Mouse (Mus musculus) thymus, postnatal 36 days (tissue): ENCODE measurements around the gene Gmpr2.

Source experiments
- DNase-seq, 2 experiments: peaks; one replicate each; pipeline ENCODE4 v3.0.0; 2022; ENCODE audit warnings: mixed read lengths in 2 of 2

The Gmpr2 gene

DNA sequence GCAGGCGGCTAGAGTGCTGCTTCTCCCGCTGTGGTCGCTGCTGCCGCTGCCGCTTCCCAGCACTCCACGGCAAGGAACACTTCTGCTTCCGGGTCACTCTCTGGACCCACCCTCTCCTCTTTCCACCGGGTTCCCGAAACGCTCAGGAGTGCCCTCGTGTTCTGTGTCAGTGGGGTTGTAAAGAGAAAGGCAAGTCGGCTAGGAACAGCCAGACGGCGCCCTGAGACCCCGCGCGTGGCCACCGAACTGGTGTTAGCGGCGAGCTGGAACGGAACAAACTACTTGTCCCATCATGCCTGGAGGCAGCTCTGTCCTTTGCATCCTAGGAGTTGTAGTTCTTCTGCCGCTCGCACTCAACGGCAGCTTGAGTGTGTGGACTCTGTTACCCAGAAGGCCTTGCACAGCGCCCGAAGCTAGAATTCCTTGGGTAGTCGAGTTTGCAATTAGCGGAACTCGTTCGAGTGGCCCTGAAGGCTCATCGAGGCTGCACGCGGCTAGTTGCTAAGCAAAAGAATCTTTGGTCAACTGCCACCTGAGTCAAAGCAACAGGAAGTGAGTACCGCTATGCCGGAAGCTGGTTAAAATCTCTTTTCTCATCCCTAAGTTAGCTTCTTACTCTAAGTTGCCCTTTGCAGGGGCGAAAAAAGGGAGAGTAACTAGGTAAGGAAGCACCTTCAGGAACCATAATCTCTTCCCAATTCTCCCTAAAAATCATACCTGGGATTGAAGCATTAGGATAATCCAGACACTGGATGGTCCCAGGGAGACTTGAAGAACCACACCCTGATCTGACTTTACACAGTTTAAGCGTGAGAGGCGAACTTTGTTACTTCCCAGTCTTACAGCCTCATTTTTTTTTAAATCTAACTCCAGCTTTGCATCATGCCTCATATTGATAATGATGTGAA is at the start of gene Gmpr2, which contains the start of gene Nedd8:
Gene Gmpr2 (plus strand): TSS at position 109 of the 908 bp plus-strand sequence.
Gene Nedd8 (minus strand): TSS at position 292 of the 908 bp plus-strand sequence.
- peak; percentile 86 to 88 for DNase-seq

DNA sequence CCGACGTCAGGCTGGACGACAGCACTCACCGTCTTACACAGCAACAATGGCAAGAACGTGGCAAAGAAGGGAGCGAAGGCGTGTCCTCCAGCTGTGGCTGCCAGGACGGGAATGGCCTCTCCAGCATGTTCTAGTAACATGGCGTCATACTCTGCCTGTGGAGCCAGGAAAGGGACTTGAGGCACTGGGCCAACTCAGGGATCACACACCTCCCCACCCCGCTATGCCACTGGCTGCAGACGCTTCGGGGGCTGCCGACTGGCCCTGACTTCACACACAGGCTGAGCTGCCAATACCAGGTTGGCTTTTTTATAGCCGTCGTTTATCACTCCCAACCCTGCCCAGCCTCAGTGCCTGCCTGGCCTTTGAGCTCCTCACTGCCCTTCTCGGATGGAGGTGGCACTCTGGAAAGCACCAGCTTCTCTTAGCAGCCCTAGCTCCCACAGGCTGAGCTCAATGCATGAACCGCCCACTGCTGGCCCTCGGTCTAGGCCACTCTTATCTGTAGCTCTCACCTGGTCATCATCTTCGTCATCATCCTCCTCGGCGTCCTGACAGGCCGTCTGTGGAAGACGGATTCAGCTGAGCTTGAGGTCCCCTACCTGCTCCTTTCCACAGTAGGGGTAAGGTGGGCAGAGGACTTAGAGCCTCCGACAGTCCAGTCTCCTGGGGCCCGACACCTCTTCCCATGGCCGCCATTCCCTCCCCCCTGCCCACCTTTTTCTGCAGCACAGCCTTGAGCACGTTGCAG is 43.5 kb upstream of the Gmpr2 start:
- DNase-seq: no peak

- DNase-seq: peak; percentile 76 to 81
These were observed 42.4 kb upstream of the Gmpr2 start for GRCm38 (mm10) chr14:55629312-55629711.

DNA sequence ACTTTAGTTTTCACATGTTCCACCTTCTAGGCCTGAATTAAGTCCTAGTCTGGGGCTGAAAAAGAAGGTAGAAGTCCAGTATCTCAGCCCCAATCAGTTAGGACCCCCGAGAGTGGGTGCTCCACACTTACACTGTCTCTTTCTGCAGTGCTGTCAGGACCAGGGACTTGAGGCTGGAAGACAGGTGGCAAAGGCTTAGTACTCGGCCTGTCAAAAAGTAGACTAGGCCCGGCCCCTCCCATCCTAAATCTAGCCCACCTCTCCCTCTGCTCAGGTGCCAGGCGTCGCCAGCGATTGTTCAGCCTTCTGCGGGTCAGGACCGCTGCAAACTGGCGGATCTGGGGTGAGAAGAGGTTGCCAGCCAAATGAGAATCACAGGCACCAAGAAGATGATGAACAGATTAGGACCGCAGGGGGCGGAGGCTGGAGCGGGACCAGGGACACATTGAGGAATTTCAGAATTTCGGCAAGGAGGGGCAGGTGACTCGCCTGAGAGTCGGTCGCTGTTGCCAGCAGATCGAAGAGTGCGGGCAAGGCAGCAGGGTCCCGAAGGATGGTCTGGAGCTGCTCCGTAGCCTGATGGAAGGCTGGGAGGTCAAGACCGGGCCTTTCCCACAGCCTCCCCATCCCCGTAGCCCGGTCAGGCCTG is 36.7 kb upstream of the Gmpr2 start:
- DNase-seq: no peak

DNA sequence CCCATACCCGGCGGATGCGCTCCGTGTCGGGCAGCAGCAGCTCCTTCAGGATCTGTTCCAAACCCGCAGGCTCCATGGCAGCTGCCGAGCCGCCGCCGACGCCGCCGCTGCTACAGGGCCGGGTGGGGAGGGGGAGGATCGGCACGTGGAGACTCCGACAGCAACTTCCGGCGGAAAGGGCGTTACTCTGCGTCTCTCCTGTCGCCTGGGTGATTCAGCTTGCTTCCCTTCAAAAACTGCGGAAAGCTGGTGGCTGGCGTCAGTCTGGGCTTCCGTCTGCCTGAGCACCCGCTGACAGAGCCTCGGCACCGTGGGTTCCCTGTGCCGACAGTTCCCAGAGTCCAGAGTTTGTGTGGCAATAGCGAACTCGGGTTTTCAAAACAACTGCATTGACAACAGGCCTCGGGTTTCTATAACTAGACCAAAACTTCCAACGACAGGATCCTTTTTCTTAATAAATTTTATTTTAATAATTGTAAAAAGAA is 36.2 kb upstream of the Gmpr2 start, which contains the start of gene Ipo4:
Gene Ipo4 (minus strand): TSS at position 435 of the 485 bp plus-strand sequence.
- DNase-seq: peak; percentile 83 to 89

DNA sequence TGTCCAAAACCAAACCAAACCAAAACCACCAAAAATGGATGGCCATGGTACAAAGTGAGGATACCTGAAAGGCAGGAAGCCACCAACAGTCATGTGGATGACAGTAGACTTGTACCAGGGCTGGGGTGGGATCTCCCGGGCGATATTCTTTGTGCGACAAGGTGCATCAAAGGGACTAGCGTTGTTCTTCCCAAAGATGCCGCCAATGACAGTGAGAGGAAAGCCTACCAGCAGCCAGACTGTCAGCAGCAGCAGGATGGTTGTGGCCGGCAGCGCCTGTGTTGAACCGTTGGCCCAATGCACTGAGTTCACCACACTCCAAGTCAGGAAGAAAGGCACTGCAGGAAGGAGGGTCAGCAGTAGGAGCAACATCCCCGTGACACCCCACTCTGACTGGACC is 33.9 kb upstream of the Gmpr2 start, which contains the start of gene Gm49378:
Gene Gm49378 (minus strand): TSS at position 101 of the 400 bp plus-strand sequence.
- DNase-seq: no peak

DNA sequence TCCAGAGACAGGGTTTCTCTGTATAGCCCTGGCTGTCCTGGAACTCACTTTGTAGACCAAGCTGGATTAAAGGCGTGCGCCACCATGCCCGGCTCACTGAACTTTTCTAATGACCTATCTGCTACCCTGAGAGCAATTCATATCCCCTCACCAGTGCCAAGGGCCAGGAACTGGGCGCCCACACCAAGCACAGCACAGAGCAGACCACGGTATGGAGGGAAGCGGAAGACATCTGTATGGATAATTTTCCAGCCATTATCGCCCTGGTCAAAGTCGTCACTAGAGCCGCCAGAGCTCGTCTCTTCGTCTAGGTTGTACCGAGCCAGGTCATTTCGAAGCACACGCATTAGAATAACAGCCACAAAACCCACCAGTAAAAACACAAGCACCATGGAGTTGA is 30.9 kb upstream of the Gmpr2 start:
- DNase-seq: no peak

- DNase-seq: no peak
These were observed 30.4 kb upstream of the Gmpr2 start for GRCm38 (mm10) chr14:55641291-55641690.

GRCm38 (mm10) chr14:55642679-55643059 is 29.1 kb upstream of the Gmpr2 start:
- DNase-seq: no peak

DNA sequence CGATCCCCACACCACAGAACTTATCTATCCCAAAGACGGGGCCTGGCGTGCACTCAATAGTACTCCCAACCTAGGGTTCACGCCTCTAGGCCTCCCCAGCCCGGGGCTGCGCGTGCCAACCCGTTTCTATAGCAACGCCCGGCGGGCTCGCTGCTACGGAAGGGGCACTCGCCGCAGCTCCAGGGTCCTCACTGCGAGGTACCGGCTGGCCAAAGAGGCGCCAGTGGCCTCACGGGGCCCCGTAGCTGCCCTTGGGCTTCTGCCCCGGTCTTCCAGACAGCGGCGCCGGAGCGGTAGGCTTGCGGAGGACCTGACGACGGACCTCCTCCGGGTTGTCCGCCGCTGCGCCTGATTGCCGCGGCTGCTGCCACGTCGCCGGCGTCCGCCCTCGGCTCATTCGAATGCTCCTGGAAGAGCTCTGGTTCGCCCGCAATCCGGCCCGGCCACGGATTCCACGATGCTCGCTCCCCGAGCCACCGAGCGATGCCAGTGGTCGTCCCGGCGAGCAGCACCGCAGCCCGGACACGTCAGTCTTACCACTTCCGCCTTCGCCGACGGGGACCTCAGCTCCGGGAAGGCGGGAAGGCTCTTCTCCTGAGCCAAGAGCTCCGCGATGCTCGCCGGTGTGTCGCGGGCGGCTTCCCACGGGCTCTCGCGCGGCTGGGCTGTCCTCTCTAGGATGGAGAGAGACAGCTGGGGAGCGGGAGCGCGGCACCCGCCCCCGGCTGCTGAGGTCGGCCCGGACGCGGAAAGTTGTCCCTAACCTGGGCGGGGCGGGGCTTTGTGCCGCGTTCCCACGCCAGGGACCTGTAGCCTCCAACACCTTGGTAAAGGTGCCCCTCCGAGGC is 28.5 kb upstream of the Gmpr2 start, which contains the start of gene Tm9sf1:
Gene Tm9sf1 (minus strand): TSS at position 747 of the 848 bp plus-strand sequence.
- peak; percentile 81 to 86 for DNase-seq

DNA sequence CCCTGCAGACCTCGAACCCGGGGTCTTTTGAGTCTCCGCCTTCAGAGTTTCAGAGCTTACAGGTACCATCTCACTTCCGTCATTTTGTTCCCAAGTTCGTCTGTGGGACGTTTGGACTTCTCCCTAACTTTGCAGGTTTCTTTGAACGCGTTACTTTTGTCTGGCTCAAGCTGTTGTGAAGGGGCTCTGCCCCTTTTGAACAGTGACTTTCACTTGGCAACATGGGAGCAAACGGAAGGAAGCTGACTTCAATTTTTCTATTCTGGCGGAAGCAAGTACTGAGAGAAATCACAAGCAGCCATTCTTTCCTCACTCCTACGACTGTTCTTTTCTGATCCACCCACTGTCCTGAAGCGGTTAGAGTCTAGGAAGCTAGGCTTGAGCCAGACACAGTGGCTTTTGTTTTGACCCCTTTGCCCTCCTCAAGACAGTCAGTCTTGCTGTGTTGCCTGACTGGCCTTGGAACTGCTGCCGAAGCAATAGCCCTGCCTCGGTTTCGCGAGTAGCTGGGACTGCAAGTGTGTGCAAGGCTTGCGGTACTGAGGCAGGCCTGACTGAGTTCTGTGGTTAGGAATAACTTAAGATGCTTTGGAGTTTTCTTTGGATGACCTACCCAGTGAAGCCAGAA is 27.4 kb upstream of the Gmpr2 start:
- peak in 1 of 2 experiments; percentile 35 for DNase-seq

DNA sequence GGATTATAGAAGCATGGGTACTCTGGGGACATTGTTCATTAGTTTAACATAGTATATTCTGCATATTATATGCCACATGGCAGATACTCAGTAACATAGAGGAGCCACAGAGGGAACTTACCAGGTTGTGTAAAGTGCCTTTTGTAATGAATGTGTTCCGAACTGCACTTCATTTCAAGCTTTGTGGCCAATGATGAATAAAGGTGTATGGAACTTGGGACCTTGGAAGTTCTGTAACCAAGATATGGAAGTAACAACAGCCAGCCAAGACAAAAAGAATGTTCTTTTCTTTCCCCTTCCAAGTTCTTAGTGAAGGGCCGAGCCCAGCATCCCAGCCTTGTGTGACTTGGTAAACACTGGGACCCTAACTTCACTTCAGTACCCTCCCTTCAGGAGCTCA is 21.9 kb upstream of the Gmpr2 start, which contains the start of gene Tssk4:
Gene Tssk4 (plus strand): TSS at position 301 of the 400 bp plus-strand sequence.
- DNase-seq: no peak

DNA sequence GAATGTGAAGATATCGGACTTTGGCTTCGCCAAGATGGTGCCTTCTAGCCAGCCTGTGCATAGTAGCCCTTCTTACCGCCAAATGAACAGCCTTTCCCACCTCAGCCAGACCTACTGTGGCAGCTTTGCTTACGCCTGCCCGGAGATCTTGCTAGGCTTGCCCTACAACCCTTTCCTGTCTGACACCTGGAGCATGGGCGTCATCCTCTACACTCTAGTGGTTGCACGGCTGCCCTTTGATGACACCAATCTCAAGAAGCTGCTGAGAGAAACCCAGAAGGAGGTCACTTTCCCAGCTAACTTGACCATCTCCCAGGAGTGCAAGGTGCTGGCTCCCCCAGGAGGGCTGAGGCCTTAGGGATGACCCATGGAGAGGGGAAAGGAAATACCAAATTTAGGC is 20.2 kb upstream of the Gmpr2 start:
- DNase-seq: peak; percentile 32 to 59

DNA sequence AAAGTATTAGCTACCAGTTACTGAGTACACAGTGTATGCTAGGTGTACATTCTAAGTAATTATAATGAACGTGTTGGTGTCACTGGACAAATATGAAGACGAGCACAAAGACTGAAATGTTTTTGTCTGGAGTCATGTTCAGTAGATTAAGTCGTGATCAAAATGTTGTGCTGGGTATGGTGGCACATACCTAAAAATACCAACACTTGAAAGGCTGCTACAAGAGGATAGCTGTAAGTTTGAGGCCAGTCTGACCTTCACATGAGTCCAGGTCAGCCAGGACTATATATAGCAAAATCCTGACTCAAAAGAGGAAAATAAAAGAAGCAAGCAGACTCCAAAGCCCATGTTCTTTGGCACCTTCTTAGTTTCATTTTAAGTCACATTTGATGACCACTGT is 14.8 kb upstream of the Gmpr2 start:
- no peak for DNase-seq

DNA sequence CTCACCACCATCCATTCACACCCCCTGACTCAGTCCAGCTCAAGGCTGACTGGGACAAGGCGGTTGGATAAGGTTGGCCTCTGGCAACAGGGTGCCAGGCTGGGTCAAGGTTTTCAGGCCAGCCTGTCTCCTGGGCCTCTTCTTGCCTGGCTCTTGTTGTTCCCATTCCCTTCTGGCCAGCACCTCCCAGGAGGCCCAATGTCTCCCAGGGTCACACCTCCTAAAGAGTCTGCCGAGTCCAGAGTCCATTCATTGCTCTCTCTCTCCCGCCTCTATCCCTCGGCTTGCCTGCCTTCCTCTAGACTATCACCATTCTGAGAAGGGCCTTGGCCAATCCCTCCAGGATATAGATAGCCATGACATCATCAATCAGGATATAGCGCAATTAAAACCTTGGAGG is 13.7 kb upstream of the Gmpr2 start:
- no peak for DNase-seq

DNA sequence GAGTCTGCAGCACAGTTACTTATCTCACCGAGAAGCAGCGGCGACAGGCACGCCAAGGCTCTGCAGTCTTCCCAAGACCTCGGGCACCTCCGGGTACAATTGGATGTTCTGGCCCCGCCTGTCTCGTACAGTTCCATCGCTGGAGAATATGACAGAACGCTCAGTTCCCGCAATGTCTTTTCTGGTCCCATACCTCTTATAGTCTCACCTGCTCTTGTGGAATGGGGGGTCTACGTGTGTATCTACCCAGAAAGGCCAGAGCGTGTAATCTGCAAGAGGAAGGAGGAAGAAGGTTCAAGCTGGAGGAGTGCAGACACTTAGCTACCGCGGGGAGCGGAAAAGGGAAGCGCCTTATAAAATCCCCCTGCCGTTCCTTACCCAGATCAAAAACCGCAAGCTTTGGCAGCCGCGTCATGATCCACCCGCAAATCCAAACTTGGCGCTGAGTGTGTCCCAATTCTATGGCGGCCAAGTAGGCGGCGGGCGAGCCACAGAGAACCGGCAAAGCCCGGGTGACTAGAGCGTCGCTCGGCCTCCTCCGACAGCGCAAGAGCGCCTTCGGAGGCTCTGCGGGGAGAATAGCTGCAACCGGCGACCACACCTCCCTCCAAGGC is 11.7 kb upstream of the Gmpr2 start, which contains the start of gene Mdp1:
Gene Mdp1 (minus strand): TSS at position 549 of the 614 bp plus-strand sequence.
- peak; percentile 73 to 78 for DNase-seq

DNA sequence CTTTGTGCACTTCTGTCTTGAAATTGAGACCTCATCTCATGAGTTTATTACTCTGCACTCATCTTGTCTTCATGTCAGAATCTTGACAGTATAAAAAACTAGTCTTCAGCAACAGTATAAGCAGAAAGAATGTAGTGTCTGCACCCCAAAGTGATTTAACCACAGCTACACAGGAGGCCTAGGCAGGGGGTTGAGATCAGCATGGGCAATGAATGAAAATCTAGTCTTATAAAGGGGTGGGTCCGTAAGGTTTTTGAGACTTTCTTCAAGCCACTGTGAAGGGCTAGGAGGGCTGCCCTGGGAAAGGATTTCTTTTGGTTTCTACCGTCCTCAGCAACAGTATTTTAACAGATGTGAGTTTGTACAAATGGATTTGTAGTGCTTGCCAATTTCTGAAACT is 11.1 kb upstream of the Gmpr2 start:
- no peak for DNase-seq

GRCm38 (mm10) chr14:55671486-55671832 is 282 bp upstream of the Gmpr2 start:
- DNase-seq: no peak

- DNase-seq: no peak
These were observed 960 bp downstream of the Gmpr2 start for GRCm38 (mm10) chr14:55672741-55673060.

DNA sequence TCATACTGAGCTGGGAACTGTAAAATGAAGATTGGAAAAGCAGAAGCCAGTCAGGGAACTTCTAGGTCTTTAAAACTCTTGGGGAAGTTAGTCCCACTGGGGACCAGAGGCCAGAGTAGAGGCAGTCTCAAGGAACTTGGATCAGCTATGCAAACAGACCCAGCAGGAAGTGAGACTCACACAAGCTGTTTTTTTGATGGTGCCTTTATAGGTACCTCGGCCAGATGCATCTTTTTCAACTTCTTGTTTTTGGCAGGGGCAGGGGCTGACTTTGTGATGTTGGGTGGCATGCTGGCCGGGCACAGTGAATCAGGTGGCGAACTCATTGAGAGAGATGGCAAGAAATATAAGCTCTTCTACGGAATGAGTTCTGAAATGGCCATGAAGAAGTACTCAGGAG is 5.9 kb downstream of the Gmpr2 start:
- no peak for DNase-seq
